Mouse (Mus musculus): ENCODE data around the gene Lat2.

DNA sequence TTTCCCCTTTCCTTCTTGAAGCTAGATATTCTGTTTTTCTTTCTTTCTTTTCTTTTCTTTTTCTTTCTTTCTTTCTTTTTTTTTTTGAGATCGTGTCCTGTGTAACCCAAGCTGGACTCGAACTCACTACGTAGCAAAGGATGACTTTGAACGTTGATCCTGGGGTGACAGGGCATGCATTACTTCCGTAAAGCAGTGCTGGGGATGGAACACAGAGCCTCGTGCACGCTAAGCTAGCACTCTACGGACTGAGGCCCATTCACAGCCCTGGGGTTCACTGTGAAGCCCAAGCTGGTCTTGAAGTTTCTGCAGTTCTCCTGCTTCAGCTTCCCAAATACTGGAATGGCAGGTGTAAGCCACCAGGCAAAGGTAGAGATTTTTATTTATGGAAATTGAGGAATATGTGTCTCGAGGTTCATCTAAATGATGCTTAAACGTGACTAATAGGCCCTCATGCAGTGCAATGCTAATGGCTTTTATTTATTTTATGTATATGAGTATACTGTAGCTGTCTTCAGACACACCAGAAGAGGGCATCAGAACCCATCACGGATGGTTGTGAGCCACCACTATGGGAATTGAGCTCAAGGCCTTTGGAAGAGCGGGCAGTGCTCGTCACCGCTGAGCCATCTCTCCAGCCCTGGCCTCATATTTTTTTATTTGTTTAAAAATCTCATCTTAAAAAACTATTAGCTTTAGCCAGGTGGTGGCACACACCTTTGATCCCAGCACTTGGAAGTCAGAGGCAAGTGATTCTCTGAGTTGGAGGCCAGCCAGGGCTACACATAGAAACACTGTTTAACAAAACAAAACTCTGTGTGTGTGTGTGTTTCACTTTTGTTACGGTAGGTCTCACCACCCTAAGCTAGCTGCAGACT lies 31.6 kb downstream of the Lat2 start:
- no peak for TF ChIP-seq CTCF (IDR thresholded peaks at IDR 0.05; ENCODE audit: extremely low read depth, insufficient read depth, low read length)
- TF ChIP-seq POLR2A (IDR thresholded peaks at IDR 0.05; ENCODE audit: extremely low read depth, insufficient read depth, low read length) = no peak
